Mouse (Mus musculus) heart, embryonic 12.5 days (tissue): ENCODE results near the gene Ofcc1. TPM values are rescaled to one million over a fixed set of nuclear protein-coding genes. Genes with fewer than 3 reads are reported as not detected.

Experiments
- ATAC-seq: fragments of 200-750 bp; cut with Nextera tagmentation; 2 replicates; pipeline ENCODE4 v1.8.0; 2017; ENCODE audit warnings: moderate TSS enrichment, moderate library complexity; ENCODE audit not compliant: insufficient number of reproducible peaks, low FRiP score
- H3K27ac ChIP-seq: fragments of 300-500 bp; sonication (generic); 2 replicates; pipeline ENCODE4 v1.5.1; 2016; ENCODE audit warnings: mild to moderate bottlenecking, moderate library complexity; ENCODE audit not compliant: poor library complexity, severe bottlenecking
- H3K27me3 ChIP-seq: fragments of 300-500 bp; sonication (generic); replicated peaks from 2 replicates; pipeline ENCODE4 v1.6.1; 2016; ENCODE audit warnings: mild to moderate bottlenecking, moderate library complexity
- H3K36me3 ChIP-seq: fragments of 300-500 bp; sonication (generic); 2 replicates; pipeline ENCODE4 v1.6.1; 2016; ENCODE audit warnings: mild to moderate bottlenecking, moderate library complexity
- H3K4me1 ChIP-seq: fragments of 300-500 bp; sonication (generic); replicated peaks from 2 replicates; pipeline ENCODE4 v1.6.1; 2016; ENCODE audit warnings: mild to moderate bottlenecking
- H3K4me2 ChIP-seq: fragments of 300-500 bp; sonication (generic); 2 replicates; pipeline ENCODE4 v1.6.1; 2016; ENCODE audit warnings: mild to moderate bottlenecking, moderate library complexity
- H3K4me3 ChIP-seq: fragments of 300-500 bp; sonication (generic); 2 replicates; pipeline ENCODE4 v1.5.1; 2016; ENCODE audit warnings: mild to moderate bottlenecking
- H3K9ac ChIP-seq: fragments of 300-500 bp; sonication (generic); 2 replicates; pipeline ENCODE4 v1.6.1; 2016; ENCODE audit warnings: mild to moderate bottlenecking, moderate library complexity
- H3K9me3 ChIP-seq: fragments of 300-500 bp; sonication (generic); replicated peaks from 2 replicates; pipeline ENCODE4 v1.6.1; 2016; ENCODE audit warnings: mild to moderate bottlenecking, moderate library complexity
- WGBS: fragments of 180-500 bp; shearing (Covaris S2); methylation state at CpG from one replicate; pipeline ENCODE4 v1.1.7; 2016; 5-methylcytosine and 5-hydroxymethylcytosine counted together
- polyA plus RNA-seq: library from polyadenylated mRNA; unstranded; fragments of >200 nt; fragmentation: Nextera tagmentation; extraction: Ambion mirVana; gene quantifications from 2 replicates; pipeline ENCODE4 v1.2.1, GENCODE M21; 2016

Gene Ofcc1
- polyA plus RNA-seq, 1 experiment from 2014 or later = not detected

DNA sequence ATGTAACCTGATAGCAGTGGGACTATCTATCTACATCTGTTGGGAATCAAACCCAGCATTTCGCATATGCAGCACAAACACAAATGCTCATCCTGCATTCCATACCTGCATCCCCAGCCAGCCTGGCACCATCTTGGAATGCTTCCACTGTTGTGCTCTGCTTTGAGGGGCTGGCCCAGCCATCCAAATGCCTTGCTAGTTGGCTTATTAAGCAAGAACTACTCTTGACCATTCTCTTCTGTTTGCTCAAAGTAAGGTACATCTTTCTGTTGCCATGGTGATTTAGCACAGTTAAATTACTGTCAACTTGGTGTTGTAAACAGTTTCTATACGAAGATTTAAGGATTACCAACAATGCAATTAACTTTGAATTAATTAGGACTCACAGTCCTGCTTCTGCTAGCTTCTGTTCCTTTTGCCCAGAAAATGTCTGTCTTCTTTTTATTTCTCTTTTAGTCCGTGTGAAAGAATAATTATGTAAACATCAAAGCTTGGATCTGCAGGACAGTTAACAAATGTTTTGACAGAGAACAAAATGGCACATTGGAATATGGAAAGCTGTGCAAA, 286.3 kb downstream of the Ofcc1 start:
- no peaks in the 10 kb centered on the region for H3K36me3 ChIP-seq
- ATAC-seq = no peak
- no peaks in the 10 kb centered on the region for H3K4me1 ChIP-seq
- H3K9ac ChIP-seq = no peak overlapping the region
- 65% methylated on average over 3 of the region's 3 CpGs for WGBS
- H3K4me2 ChIP-seq = no peak overlapping the region
- H3K27ac ChIP-seq = no peak overlapping the region
- no peaks in the 10 kb centered on the region for H3K9me3 ChIP-seq
- H3K4me3 ChIP-seq = no peak overlapping the region
- H3K27me3 ChIP-seq = no peaks in the 10 kb centered on the region

DNA sequence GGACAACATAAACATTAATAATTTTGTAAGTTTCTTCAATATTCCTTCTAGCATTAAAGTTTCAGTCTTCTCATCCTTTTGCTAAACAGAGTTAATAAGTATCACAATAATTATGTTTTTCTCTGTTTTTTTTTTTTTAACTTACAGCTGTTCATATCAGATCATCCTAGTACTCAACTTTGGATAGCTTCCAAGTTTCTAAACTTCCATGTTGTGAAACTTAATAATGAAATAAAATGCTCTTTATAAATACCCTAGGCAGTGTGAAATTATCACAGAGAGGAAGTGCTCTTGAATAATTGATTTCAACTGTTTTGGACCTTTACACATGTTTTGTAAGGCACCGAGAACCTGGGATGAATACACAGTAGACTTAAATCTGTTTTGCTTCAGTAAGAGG, 291.2 kb downstream of the Ofcc1 start:
- no peak for ATAC-seq
- 90% methylated on average over 1 of the region's 1 CpGs for WGBS
- H3K9me3 ChIP-seq = no peaks in the 10 kb centered on the region
- no peak overlapping the region for H3K4me3 ChIP-seq
- no peak overlapping the region for H3K9ac ChIP-seq
- no peak overlapping the region for H3K4me2 ChIP-seq
- H3K27me3 ChIP-seq = no peaks in the 10 kb centered on the region
- H3K4me1 ChIP-seq = no peaks in the 10 kb centered on the region
- no peak overlapping the region for H3K27ac ChIP-seq
- H3K36me3 ChIP-seq = no peaks in the 10 kb centered on the region

DNA sequence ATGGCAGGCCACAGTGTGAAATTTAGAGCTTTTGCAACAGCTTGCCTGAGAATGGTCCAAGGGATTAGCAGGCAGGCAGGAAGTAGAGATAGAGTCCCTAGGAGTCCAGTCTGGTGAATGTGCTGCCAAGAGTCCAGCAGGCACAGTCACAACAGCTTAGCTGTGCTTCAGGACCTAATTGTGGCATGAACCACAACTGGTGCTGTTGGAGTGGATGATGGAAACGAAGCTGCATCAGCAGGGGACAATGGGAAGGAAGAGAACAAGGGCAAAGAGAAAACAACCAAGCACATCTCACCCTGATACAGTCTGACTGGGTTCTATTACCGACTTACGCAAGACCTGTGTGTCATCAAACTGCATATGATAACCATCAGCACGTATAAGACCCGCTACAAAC, 300.0 kb downstream of the Ofcc1 start:
- H3K4me2 ChIP-seq = no peak overlapping the region
- no peak overlapping the region for H3K4me3 ChIP-seq
- no peaks in the 10 kb centered on the region for H3K27me3 ChIP-seq
- H3K9me3 ChIP-seq = no peaks in the 10 kb centered on the region
- no peak overlapping the region for H3K27ac ChIP-seq
- H3K4me1 ChIP-seq = no peaks in the 10 kb centered on the region
- WGBS = 80% methylated on average over 5 of the region's 5 CpGs
- no peak overlapping the region for H3K9ac ChIP-seq
- no peaks in the 10 kb centered on the region for H3K36me3 ChIP-seq
- no peak for ATAC-seq

DNA sequence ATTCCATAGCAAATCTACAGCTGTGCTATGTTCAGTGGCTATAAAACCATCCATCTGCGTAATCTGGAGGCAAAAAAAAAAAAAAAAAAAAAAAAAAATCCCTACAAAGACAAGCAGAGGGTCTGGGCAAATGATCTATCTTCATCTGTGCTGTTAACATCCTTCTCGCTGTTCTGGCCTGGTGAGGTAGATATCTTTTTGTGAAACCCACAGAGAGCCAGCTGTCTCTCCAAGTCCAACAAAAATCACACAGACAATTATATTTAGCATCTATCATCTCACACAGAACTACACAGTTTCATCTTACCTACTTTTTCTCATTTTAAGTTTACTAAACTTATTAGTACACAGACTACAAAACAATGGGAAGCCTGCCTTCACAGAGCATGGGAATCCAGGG, 323.4 kb downstream of the Ofcc1 start:
- Histone ChIP-seq H3K4me1 (no peaks in the 10 kb centered on the region), H3K27ac (no peak overlapping the region), H3K27me3 (no peaks in the 10 kb centered on the region), H3K9ac (no peak overlapping the region), H3K36me3 (no peaks in the 10 kb centered on the region), H3K4me3 (no peak overlapping the region), H3K9me3 (no peaks in the 10 kb centered on the region), H3K4me2 (no peak overlapping the region)
- ATAC-seq = no peak
- 81% methylated on average over 2 of the region's 2 CpGs for WGBS

DNA sequence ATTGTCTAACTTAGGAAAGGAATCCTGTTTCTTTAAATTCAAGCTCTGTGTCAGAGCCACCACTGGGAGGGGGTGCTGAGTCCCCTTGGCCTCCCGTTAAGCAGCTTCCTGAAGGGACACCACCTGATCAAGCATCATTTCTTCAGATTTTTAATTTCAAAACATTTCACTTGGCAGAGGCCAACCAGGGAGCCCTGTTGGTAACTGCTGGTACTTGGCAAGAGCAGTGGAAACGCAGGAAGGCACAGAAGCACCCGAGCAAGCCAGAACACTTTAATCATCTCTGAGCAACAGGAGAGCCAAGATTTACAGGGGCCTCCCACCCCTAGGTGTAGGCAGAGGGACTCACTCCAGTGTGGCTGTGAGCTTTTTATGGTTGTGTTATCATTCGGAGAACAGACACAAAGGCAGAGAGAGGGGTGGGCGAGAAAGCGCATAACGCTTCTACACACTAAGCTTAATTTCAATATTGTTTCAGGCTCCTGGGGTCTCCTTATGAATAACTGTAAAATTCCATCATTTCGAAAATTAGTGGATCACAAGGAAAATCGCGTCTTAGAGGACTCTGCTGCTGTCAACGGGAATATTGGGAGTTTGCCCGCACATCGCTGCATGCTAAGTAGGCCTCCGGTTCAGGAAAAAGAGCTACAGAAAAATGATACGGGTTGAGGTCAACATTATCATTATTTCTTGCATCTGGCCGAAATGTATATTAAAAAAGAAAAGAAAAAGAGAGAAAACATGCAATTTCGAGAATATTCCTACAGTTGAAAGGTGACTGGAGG, 324.1 kb downstream of the Ofcc1 start:
- Histone ChIP-seq H3K9me3 (no peaks in the 10 kb centered on the region), H3K9ac (no peak overlapping the region), H3K27me3 (no peaks in the 10 kb centered on the region), H3K4me2 (no peak overlapping the region), H3K4me3 (no peak overlapping the region), H3K36me3 (no peaks in the 10 kb centered on the region), H3K4me1 (no peaks in the 10 kb centered on the region), H3K27ac (no peak overlapping the region)
- WGBS = 77% methylated on average over 17 of the region's 17 CpGs
- ATAC-seq = no peak

DNA sequence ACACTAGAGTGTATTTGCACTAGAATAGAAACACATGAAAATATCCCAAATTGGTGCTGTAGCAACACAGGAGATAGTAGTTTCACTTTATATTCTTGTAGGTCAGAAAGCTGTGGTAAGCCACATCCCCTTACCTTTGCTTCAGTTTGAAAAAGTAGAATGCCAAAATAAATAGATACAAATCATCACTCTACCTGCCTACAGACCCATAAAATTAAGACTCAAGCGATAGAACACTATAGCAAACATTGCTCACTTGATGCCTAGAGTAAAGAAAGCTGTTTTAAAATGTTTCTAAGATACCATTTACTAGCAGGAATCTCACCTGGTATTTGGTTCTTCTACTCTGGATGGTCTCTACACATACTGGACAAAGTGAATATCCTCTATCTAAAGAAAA, 331.8 kb downstream of the Ofcc1 start:
- no peak overlapping the region for H3K27ac ChIP-seq

DNA sequence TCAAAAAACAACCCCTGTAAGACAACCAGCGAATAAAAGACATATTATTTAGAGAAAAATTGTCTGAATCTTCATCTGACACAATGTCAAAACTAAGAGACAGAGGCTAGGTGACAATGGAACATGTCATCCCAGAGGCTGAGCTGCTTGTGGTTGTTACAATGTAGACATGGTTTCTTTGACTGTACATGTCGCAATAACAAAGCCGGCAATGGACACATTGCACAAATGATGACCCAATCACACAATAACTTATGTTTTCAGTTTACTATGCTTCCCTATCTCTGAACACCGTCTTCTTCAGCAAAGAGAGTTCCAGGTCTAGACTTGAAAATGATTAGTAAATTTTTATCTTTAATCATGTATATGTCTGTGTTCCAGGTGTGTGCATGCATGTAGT, 332.4 kb downstream of the Ofcc1 start:
- Histone ChIP-seq H3K27me3 (no peaks in the 10 kb centered on the region), H3K9ac (no peak overlapping the region), H3K4me1 (no peaks in the 10 kb centered on the region), H3K36me3 (no peaks in the 10 kb centered on the region), H3K27ac (no peak overlapping the region), H3K4me2 (no peak overlapping the region), H3K9me3 (no peaks in the 10 kb centered on the region), H3K4me3 (no peak overlapping the region)
- no peak for ATAC-seq
- WGBS = 86% methylated on average over 4 of the region's 4 CpGs

More for the DNA sequence above, 331.8 kb downstream of the Ofcc1 start:
- no peaks in the 10 kb centered on the region for H3K9me3 ChIP-seq
- no peaks in the 10 kb centered on the region for H3K4me1 ChIP-seq
- no peak for ATAC-seq
- H3K4me3 ChIP-seq = no peak overlapping the region
- H3K36me3 ChIP-seq = no peaks in the 10 kb centered on the region
- H3K4me2 ChIP-seq = no peak overlapping the region
- 88% methylated on average over 1 of the region's 1 CpGs for WGBS
- H3K27me3 ChIP-seq = no peaks in the 10 kb centered on the region
- H3K9ac ChIP-seq = no peak overlapping the region

DNA sequence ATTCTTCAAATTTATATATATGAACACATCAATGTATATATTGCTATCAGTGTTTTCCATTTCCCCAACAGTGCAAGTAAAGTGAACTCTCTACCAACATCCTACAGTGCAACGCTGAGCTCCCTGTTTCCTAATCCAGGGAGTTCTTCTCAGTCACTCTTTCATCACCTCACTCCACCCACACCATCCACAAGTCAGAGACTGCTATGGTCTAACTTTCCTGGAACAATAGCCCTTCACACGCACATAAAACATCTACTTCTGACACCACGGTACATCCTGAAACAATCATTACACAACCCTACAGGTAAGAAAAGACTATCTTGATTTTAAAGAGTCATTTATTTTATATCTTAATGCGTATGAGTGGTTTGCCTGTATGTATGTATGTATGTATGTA, 335.4 kb downstream of the Ofcc1 start:
- Histone ChIP-seq H3K4me2 (no peak overlapping the region), H3K4me3 (no peak overlapping the region), H3K9me3 (no peaks in the 10 kb centered on the region), H3K9ac (no peak overlapping the region), H3K36me3 (no peaks in the 10 kb centered on the region), H3K27me3 (no peaks in the 10 kb centered on the region), H3K4me1 (no peaks in the 10 kb centered on the region), H3K27ac (no peak overlapping the region)
- no peak for ATAC-seq
- WGBS = 80% methylated on average over 4 of the region's 4 CpGs

DNA sequence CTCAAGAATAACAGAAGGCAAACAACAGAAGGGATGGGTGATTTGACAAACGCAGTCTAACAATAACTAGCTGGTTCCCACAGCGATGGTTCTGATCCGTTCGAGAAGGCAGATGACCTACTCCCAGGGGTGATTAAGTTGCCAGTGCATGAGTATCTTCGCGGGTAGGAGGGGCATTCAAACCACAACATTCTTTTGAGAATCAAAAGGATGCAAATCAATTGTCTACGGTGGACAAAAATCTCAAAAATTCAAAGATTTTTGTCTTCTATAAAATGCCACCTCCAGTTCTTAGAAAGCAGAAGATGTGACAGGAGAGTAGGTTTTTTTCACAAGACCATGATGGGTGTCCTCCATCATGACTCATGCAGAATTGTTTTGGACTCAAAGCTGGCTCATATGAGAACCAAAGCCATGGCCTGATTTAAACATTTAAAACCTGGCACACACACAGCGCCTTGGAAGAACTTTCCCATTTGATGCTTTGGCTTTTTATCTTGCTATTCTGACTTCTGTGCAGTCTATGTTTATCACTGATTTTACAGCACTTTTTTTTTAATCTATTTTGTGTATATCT, 338.0 kb downstream of the Ofcc1 start:
- Histone ChIP-seq H3K4me2 (no peak overlapping the region), H3K9me3 (no peaks in the 10 kb centered on the region), H3K9ac (no peak overlapping the region), H3K4me3 (no peak overlapping the region), H3K36me3 (no peaks in the 10 kb centered on the region), H3K4me1 (no peaks in the 10 kb centered on the region), H3K27me3 (no peaks in the 10 kb centered on the region), H3K27ac (no peak overlapping the region)
- 83% methylated on average over 8 of the region's 8 CpGs for WGBS
- no peak for ATAC-seq

DNA sequence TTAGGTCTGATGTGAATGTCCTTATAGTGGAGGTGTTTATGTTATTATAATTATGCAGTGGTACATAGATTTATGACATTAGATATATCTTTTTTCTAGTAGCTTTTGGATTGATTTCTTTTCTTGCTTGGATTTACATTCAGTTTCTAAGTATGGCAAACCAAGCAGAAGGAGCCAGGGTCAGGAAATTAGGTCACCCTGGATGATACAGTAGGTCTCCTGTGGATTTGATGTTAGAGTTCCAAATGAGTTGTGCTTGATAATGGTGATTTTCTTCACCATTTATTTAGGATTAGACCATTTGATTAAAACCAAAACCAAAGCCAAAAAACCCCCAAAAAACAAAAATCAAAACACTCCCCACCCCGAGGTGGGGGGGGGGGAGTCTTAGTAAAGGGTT, 338.6 kb downstream of the Ofcc1 start:
- 44% methylated on average over 1 of the region's 1 CpGs for WGBS

DNA sequence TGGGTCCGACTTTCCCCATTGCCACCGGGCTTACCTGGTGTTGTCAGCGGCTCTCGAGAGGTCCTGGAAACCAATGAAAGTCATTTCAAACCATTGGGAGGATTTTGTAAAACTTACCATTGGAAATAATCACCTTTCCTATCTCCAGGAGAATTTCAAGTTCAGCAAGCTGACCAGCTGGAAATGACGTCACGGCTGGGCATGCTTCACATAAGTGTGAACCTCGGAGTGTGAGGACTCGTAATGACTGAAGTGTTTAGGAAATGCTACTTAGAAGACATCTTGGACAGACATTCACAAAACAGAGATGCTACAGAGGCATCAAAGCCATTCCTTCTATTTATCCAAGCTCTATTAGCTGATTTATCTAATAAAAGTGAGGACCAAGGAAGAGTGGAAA, 361.0 kb downstream of the Ofcc1 start:
- Histone ChIP-seq H3K36me3 (no peaks in the 10 kb centered on the region), H3K9me3 (no peaks in the 10 kb centered on the region), H3K27ac (no peak overlapping the region), H3K27me3 (no peaks in the 10 kb centered on the region), H3K4me3 (no peak overlapping the region), H3K9ac (no peak overlapping the region), H3K4me2 (no peak overlapping the region), H3K4me1 (no peaks in the 10 kb centered on the region)
- no peak for ATAC-seq
- WGBS = 79% methylated on average over 8 of the region's 8 CpGs

More for the DNA sequence above, 338.6 kb downstream of the Ofcc1 start:
- no peaks in the 10 kb centered on the region for H3K36me3 ChIP-seq
- no peak for ATAC-seq
- H3K9ac ChIP-seq = no peak overlapping the region
- no peaks in the 10 kb centered on the region for H3K9me3 ChIP-seq
- H3K4me2 ChIP-seq = no peak overlapping the region
- H3K27me3 ChIP-seq = no peaks in the 10 kb centered on the region
- H3K27ac ChIP-seq = no peak overlapping the region
- no peak overlapping the region for H3K4me3 ChIP-seq
- H3K4me1 ChIP-seq = no peaks in the 10 kb centered on the region
